Mouse (Mus musculus) myocyte (in vitro differentiated cells): ENCODE measurements around the gene Pomgnt2. TPM values are rescaled to one million over a fixed set of nuclear protein-coding genes. Genes with fewer than 3 reads are reported as not detected.

Source experiments
- H3K27me3 ChIP-seq: one replicate; pipeline ENCODE4 v1.6.1; 2011; ENCODE audit not compliant: control insufficient read depth, insufficient read depth, insufficient read length
- H3K36me3 ChIP-seq: one replicate; pipeline ENCODE4 v1.6.1; 2011; ENCODE audit not compliant: control insufficient read depth, insufficient read depth
- H3K4me2 ChIP-seq: one replicate; pipeline ENCODE4 v1.6.1; 2011; ENCODE audit warnings: low read depth, control low read depth
- H3K4me3 ChIP-seq: one replicate; pipeline ENCODE4 v1.5.1; 2011; ENCODE audit warnings: mild to moderate bottlenecking, control low read depth, moderate library complexity
- H3K79me2 ChIP-seq: one replicate; pipeline ENCODE4 v1.6.1; 2011; ENCODE audit not compliant: control insufficient read depth, insufficient read depth
- H3ac ChIP-seq: one replicate; pipeline ENCODE4 v1.6.1; 2011; ENCODE audit not compliant: control insufficient read depth, insufficient read length
- CEBPB ChIP-seq: IDR thresholded peaks from 2 replicates; pipeline ENCODE4 v1.6.1; 2011; ENCODE audit warnings: mild to moderate bottlenecking, moderate library complexity; ENCODE audit not compliant: poor library complexity, insufficient read depth, severe bottlenecking
- E2F4 ChIP-seq: IDR thresholded peaks from one replicate; pipeline ENCODE4 v1.6.1; 2011; ENCODE audit warnings: mild to moderate bottlenecking, control low read depth, moderate library complexity; ENCODE audit not compliant: insufficient read depth
- MAX ChIP-seq: IDR thresholded peaks from one replicate; pipeline ENCODE4 v1.6.1; 2011; ENCODE audit warnings: low read depth, mild to moderate bottlenecking, control low read depth
- MYOD1 ChIP-seq, 3 experiments: IDR thresholded peaks; one replicate each; pipeline ENCODE4 v1.6.1; 2011; ENCODE audit warnings: control low read depth in 2 of 3, low read depth in 2 of 3, mild to moderate bottlenecking in 2 of 3, moderate library complexity in 1 of 3; ENCODE audit not compliant: insufficient read length in 2 of 3, control insufficient read depth in 1 of 3
- MYOG ChIP-seq, 3 experiments: IDR thresholded peaks; one replicate each; pipeline ENCODE4 v1.6.1; 2011; ENCODE audit warnings: control low read depth in 2 of 3, low read depth in 2 of 3, mild to moderate bottlenecking in 2 of 3; ENCODE audit not compliant: insufficient read length in 2 of 3, control insufficient read depth in 1 of 3, insufficient read depth in 1 of 3
- POLR2A ChIP-seq: IDR thresholded peaks from one replicate; pipeline ENCODE4 v1.6.1; 2011; ENCODE audit warnings: low read depth, mild to moderate bottlenecking, control low read depth, moderate library complexity; ENCODE audit not compliant: insufficient read length
- POLR2AphosphoS2 ChIP-seq: IDR thresholded peaks from one replicate; pipeline ENCODE4 v1.6.1; 2011; ENCODE audit warnings: low read depth, control low read depth; ENCODE audit not compliant: insufficient read length
- REST ChIP-seq: IDR thresholded peaks from one replicate; pipeline ENCODE4 v1.6.1; 2011; ENCODE audit warnings: mild to moderate bottlenecking, control low read depth, moderate library complexity; ENCODE audit not compliant: insufficient read depth, insufficient read length
- SRF ChIP-seq: IDR thresholded peaks from one replicate; pipeline ENCODE4 v1.6.1; 2011; ENCODE audit warnings: low read depth; ENCODE audit not compliant: control insufficient read depth, insufficient read length
- TCF12 ChIP-seq: IDR thresholded peaks from one replicate; pipeline ENCODE4 v1.6.1; 2011; ENCODE audit warnings: mild to moderate bottlenecking, control low read depth; ENCODE audit not compliant: poor library complexity, insufficient read depth, severe bottlenecking
- TCF3 ChIP-seq: IDR thresholded peaks from one replicate; pipeline ENCODE4 v1.6.1; 2011; ENCODE audit warnings: low read depth, control low read depth; ENCODE audit not compliant: insufficient read length
- USF1 ChIP-seq: IDR thresholded peaks from one replicate; pipeline ENCODE4 v1.6.1; 2011; ENCODE audit warnings: low read depth, mild to moderate bottlenecking, control low read depth, moderate library complexity
- polyA plus RNA-seq: library from polyadenylated mRNA; unstranded; fragments of >200 nt; fragmentation: generic; extraction: Trizol; gene quantifications from one replicate; pipeline ENCODE4 v1.2.1, GENCODE M21; 2012; ENCODE audit warnings: missing spikeins

Gene Pomgnt2
- polyA plus RNA-seq, 1 experiment: 2.2 TPM

DNA sequence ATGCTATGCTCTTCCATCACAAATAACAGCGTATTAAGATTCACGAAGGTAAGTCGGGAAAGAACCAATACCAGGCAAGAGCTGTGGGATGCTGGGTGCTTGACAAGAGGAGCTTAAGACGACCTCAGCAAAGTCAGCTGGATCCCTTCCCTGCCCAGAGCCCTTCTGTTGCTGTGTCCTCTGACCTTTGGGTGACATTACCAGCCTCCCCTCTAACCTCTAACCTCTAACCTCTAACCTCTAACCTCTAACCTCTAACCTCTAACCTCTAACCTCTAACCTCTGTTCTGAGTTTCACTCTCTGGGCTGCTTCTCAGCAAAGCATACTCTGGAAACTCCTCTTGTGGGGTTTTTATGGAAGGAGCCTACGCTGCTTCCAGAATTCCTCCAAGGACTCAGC, 21.2 kb upstream of the Pomgnt2 start:
- Histone ChIP-seq H3K36me3 (no peaks in the 10 kb centered on the region), H3K4me3 (no peak overlapping the region), H3K27me3 (peaks cover 9% of the 10 kb centered on the region), H3K79me2 (no peaks in the 10 kb centered on the region), H3ac (no peak overlapping the region), H3K4me2 (no peak overlapping the region)
- no peak for TF ChIP-seq REST
- no peak for TF ChIP-seq TCF12
- no peak for TF ChIP-seq MAX

DNA sequence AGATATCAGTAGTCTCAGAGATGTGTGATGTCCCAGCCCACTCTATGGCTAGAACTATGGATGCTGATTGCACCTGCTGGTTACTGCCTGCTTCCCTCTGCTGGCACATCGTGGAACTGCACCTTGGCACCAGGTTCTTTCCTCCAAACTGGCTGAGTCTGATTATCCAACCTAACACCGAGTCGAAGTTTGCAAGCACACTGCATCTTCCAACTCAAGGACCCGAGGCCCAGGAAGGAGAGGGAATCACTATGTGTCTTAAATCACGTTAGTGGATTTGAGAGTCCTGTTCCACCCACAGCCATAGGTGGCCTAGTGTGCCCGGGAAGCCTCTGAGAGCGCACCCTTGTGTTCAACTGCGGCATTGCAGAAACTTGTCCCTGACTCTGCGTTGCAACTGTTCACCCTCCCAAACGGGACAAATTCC, 17.3 kb upstream of the Pomgnt2 start:
- H3K4me3 ChIP-seq: no peak overlapping the region
- no peak overlapping the region for H3K4me2 ChIP-seq
- H3ac ChIP-seq: no peak overlapping the region

DNA sequence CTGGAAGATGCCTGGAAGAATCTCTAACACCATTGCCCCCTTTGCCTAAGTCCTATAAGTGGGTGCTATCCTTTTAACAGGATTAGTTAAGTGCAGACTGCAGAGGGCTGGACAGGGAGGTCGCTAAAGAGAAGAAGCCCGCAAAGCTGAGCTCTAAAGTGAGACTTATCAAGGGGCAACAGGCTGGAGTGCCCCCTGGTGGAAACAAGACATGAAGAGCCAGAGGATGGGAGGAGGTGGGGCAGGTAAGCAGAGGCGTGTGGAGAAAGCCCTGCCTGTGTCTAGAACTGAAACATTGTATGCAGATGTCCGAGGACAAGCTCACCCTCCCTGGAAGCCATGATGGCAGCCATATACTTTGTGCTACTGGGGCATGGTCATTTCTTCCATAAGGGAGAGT, 16.7 kb upstream of the Pomgnt2 start:
- H3ac ChIP-seq: no peak overlapping the region
- no peaks in the 10 kb centered on the region for H3K36me3 ChIP-seq
- no peak for TF ChIP-seq REST
- no peak for TF ChIP-seq E2F4
- TF ChIP-seq POLR2AphosphoS2: no peak
- TF ChIP-seq CEBPB: no peak
- no peak for TF ChIP-seq TCF3
- TF ChIP-seq USF1: no peak
- TF ChIP-seq MYOD1 (IDR thresholded peaks at IDR 0.05; ENCODE audit: control insufficient read depth in 1 of 3, insufficient read length in 2 of 3, low read depth in 2 of 3): no peak
- no peak for TF ChIP-seq MAX
- TF ChIP-seq MYOG (IDR thresholded peaks at IDR 0.05; ENCODE audit: control insufficient read depth in 1 of 3, insufficient read depth in 1 of 3, insufficient read length in 2 of 3, low read depth in 2 of 3): no peak
- TF ChIP-seq TCF12: no peak
- no peak for TF ChIP-seq POLR2A
- TF ChIP-seq SRF: no peak
- no peak overlapping the region for H3K4me3 ChIP-seq
- H3K4me2 ChIP-seq: no peak overlapping the region
- H3K79me2 ChIP-seq: no peaks in the 10 kb centered on the region
- peaks cover 9% of the 10 kb centered on the region for H3K27me3 ChIP-seq

More for the DNA sequence above, 17.3 kb upstream of the Pomgnt2 start:
- Histone ChIP-seq H3K79me2 (no peaks in the 10 kb centered on the region), H3K27me3 (peaks cover 9% of the 10 kb centered on the region), H3K36me3 (no peaks in the 10 kb centered on the region)
- TF ChIP-seq USF1 (no peak), MYOD1 (IDR thresholded peaks at IDR 0.05; ENCODE audit: control insufficient read depth in 1 of 3, insufficient read length in 2 of 3, low read depth in 2 of 3) (peak in 1 of 3 experiments; percentile 18), POLR2A (no peak), REST (no peak), CEBPB (no peak), MAX (no peak)

DNA sequence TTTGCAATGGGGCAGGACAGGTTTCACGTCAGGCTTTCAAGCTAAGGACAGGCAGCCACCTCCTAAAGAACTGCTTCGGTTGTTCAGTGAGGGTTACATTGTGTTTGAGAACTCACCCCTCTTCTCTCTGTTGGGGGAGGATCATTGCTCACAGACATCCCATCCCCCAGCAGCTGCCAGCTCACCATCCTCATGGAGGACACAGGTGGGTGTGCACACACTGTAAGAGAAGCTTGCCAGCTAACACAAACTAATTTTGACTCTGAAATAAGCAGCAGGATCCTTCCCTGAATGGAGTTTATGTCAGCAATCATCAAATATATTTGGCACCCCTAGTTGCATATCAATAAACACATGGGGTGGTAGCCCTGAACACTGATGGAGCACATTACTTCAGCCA, 15.9 kb upstream of the Pomgnt2 start:
- Histone ChIP-seq H3K4me2 (no peak overlapping the region), H3K27me3 (peaks cover 4% of the 10 kb centered on the region), H3ac (no peak overlapping the region), H3K4me3 (no peak overlapping the region), H3K79me2 (no peaks in the 10 kb centered on the region), H3K36me3 (no peaks in the 10 kb centered on the region)
- TF ChIP-seq USF1 (no peak), TCF3 (no peak), POLR2AphosphoS2 (no peak), CEBPB (no peak), MAX (no peak), MYOG (IDR thresholded peaks at IDR 0.05; ENCODE audit: control insufficient read depth in 1 of 3, insufficient read depth in 1 of 3, insufficient read length in 2 of 3, low read depth in 2 of 3) (no peak), TCF12 (no peak), E2F4 (no peak), POLR2A (no peak), MYOD1 (IDR thresholded peaks at IDR 0.05; ENCODE audit: control insufficient read depth in 1 of 3, insufficient read length in 2 of 3, low read depth in 2 of 3) (no peak), REST (no peak), SRF (no peak)

DNA sequence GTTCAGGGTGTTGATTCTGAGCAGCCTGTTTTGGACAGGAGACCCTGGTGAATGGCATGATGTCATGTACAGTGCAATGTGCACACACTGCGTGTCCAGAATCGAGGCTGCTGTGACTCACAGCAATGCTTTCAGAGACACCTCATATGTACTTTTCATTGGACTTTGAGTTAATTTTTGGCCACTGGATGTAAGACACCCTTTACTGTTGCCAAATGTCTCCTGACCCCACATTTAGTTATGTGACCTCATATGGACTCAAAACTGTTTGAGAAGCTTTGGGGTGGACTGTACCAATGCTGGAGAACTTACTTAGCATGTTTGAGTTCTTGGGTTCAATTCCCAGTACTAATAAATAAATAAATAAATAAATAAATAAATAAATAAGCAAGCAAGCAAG, 13.8 kb upstream of the Pomgnt2 start:
- Histone ChIP-seq H3K4me3 (no peak overlapping the region), H3K27me3 (no peaks in the 10 kb centered on the region), H3K36me3 (no peaks in the 10 kb centered on the region), H3K79me2 (no peaks in the 10 kb centered on the region), H3ac (no peak overlapping the region), H3K4me2 (no peak overlapping the region)
- TF ChIP-seq SRF (no peak), POLR2A (no peak), MYOD1 (IDR thresholded peaks at IDR 0.05; ENCODE audit: control insufficient read depth in 1 of 3, insufficient read length in 2 of 3, low read depth in 2 of 3) (no peak), CEBPB (no peak), REST (no peak), MYOG (IDR thresholded peaks at IDR 0.05; ENCODE audit: control insufficient read depth in 1 of 3, insufficient read depth in 1 of 3, insufficient read length in 2 of 3, low read depth in 2 of 3) (no peak), E2F4 (no peak), USF1 (no peak), TCF3 (no peak), MAX (no peak), POLR2AphosphoS2 (no peak), TCF12 (no peak)
